Mouse (Mus musculus) E14TG2a.4 (cell line): ENCODE results near the gene Plekhn1.

Experiments
- CTCF ChIP-seq: conservative IDR thresholded peaks from 2 replicates; pipeline ENCODE4 v1.5.1; 2014; ENCODE audit warnings: low read length
- NANOG ChIP-seq: IDR thresholded peaks from 2 replicates; pipeline ENCODE4 v1.6.1; 2014; ENCODE audit warnings: borderline replicate concordance, low read length, mixed read lengths
- POU5F1 ChIP-seq: IDR thresholded peaks from 2 replicates; pipeline ENCODE4 v1.6.1; 2014; ENCODE audit warnings: low read length, borderline replicate concordance

DNA sequence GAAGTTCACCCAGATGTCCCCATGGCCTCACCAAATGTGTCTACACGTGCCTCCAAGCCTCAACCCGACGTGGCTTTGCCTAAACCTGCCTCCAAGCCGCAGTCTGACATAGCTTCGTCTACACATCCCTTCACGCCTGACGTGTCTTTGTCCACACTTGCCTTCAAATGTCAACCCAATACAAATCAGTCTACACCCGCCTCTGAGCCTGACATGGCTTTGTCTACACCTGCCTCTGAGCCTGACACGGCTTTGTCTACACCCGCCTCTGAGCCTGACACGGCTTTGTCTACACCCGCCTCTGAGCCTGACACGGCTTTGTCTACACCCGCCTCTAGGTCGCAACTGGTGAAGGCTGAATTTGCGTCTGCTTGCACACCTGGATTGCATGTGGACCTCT lies 16.8 kb downstream of the Plekhn1 start:
- TF ChIP-seq CTCF (no peak), NANOG (no peak), POU5F1 (no peak)
